Mouse (Mus musculus) heart, postnatal 0 days (tissue): ENCODE results near the gene Mical2. TPM values are rescaled to one million over a fixed set of nuclear protein-coding genes. Genes with fewer than 3 reads are reported as not detected.

Experiments used
- ATAC-seq: fragments of 200-750 bp; cut with Nextera tagmentation; 2 replicates; pipeline ENCODE4 v1.8.0; 2017; ENCODE audit warnings: low read depth, moderate number of reproducible peaks, moderate library complexity; ENCODE audit not compliant: insufficient read depth
- DNase-seq: peaks from one replicate; pipeline ENCODE4 v3.0.0-alpha.2; 2016; ENCODE audit warnings: low spot score
- H3K27ac ChIP-seq: fragments of 300-500 bp; sonication (generic); 2 replicates; pipeline ENCODE4 v1.5.1; 2014; ENCODE audit warnings: low read depth, mild to moderate bottlenecking
- H3K27me3 ChIP-seq: fragments of 300-500 bp; sonication (generic); 2 replicates; pipeline ENCODE4 v1.6.1; 2014; ENCODE audit warnings: low read length, mixed read lengths; ENCODE audit not compliant: control insufficient read depth, insufficient read depth
- H3K36me3 ChIP-seq: fragments of 300-500 bp; sonication (generic); replicated peaks from 2 replicates; pipeline ENCODE4 v1.6.1; 2014; ENCODE audit warnings: low read length, mixed read lengths; ENCODE audit not compliant: control insufficient read depth, insufficient read depth
- H3K4me1 ChIP-seq: fragments of 300-500 bp; sonication (generic); 2 replicates; pipeline ENCODE4 v1.6.1; 2014; ENCODE audit warnings: antibody characterized with exemption; ENCODE audit not compliant: control insufficient read depth, insufficient read depth
- H3K4me2 ChIP-seq: fragments of 300-500 bp; sonication (generic); 2 replicates; pipeline ENCODE4 v1.6.1; 2014; ENCODE audit warnings: low read depth, mild to moderate bottlenecking, low read length, moderate library complexity
- H3K4me3 ChIP-seq: fragments of 300-500 bp; sonication (generic); 2 replicates; pipeline ENCODE4 v1.5.1; 2014; ENCODE audit warnings: low read depth, low read length
- H3K9ac ChIP-seq: fragments of 300-500 bp; sonication (generic); replicated peaks from 2 replicates; pipeline ENCODE4 v1.6.1; 2014; ENCODE audit warnings: low read depth, low read length, mixed read lengths
- H3K9me3 ChIP-seq: fragments of 300-500 bp; sonication (generic); replicated peaks from 2 replicates; pipeline ENCODE4 v1.6.1; 2016; ENCODE audit warnings: low read length; ENCODE audit not compliant: control insufficient read depth
- CTCF ChIP-seq: IDR thresholded peaks from 2 replicates; pipeline ENCODE4 v1.5.1; 2016; ENCODE audit warnings: antibody characterized with exemption, control low read depth, low read depth
- EP300 ChIP-seq: IDR thresholded peaks from 2 replicates; pipeline ENCODE4 v1.6.1; 2016; ENCODE audit warnings: antibody characterized with exemption, low read depth
- WGBS: fragments of 180-500 bp; shearing (Covaris S2); extraction: QIAGEN DNeasy Blood & Tissue Kit; methylation state at CpG from one replicate; pipeline ENCODE4 v1.1.7; 2014; 5-methylcytosine and 5-hydroxymethylcytosine counted together
- polyA plus RNA-seq: library from polyadenylated mRNA; unstranded; fragments of >200 nt; fragmentation: Nextera tagmentation; extraction: Ambion mirVana; gene quantifications from 2 replicates; pipeline ENCODE4 v1.2.1, GENCODE M21; 2015
- total RNA-seq: library from RNA; depleted of rRNA; stranded (reverse); fragments of >200 nt; gene quantifications from 2 replicates; pipeline ENCODE4 v1.2.3, GENCODE M21; 2014; ENCODE audit warnings: low replicate concordance

Mical2 gene
- total and polyA plus RNA-seq, 2 experiments from 2014 or later: 78.1 to 136 TPM

DNA sequence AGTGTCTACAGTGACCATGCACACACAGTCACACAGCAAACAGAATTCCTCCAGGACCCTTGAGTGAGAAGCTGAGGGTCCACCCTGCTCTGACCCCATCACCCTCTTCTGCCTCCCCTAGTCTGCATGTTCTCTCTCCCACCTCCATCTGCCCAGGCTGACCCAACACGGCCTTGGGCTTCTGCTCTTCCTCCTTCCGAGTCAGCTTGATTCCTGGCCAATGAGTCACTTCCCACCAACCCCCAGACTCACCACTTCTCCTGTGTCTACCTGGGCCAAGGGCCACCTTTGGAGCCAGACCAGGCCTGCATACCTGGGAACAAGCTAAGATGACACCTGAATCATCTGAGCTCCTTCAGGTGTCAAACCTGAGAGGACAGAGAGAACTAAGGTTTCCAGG lies 151.0 kb downstream of the Mical2 start:
- H3K4me2 ChIP-seq: no peak overlapping the region
- H3K27ac ChIP-seq: peak overlapping the region; percentile 79; the same call in 1 of the 2 replicates
- no peak overlapping the region for H3K4me3 ChIP-seq
- TF ChIP-seq CTCF (no peak), EP300 (no peak)
- H3K36me3 ChIP-seq: no peaks in the 10 kb centered on the region; the same call in 1 of the 2 replicates
- H3K27me3 ChIP-seq: no peaks in the 10 kb centered on the region
- no peak for DNase-seq
- H3K9ac ChIP-seq: no peak overlapping the region
- no peaks in the 10 kb centered on the region for H3K9me3 ChIP-seq
- H3K4me1 ChIP-seq: peaks cover 17% of the 10 kb centered on the region; the same call in 1 of the 2 replicates
- no peak for ATAC-seq
- WGBS: 34% methylated on average over 2 of the region's 2 CpGs

DNA sequence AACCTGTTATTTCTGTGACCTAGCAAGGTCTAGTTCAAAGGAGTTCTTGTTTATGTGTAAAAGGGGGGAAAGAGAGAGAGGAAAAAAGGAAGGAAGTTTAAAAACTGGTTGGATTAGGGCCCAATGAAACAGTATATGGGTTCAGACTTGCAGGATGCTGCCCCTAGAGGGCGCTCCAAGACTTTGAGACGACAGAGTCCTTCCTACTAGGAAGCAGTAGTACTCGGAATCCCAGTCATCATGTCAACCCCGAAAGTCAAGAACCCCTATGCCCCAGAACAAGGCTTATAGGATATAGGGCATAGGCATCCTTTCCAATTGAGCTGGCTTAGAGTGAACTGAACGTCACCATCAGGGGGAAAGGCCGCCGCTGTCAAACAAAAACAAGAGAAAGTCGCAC lies 151.7 kb downstream of the Mical2 start:
- Histone ChIP-seq H3K4me2 (no peak overlapping the region), H3K9ac (no peak overlapping the region), H3K36me3 (no peaks in the 10 kb centered on the region; the same call in 1 of the 2 replicates), H3K4me1 (peaks cover 17% of the 10 kb centered on the region; the same call in 1 of the 2 replicates), H3K4me3 (no peak overlapping the region), H3K27ac (peak overlapping the region; percentile 79; the same call in 1 of the 2 replicates), H3K27me3 (no peaks in the 10 kb centered on the region), H3K9me3 (no peaks in the 10 kb centered on the region)
- WGBS: 43% methylated on average over 8 of the region's 8 CpGs
- TF ChIP-seq CTCF (peak; percentile 90), EP300 (no peak)
- peak; percentile 71 for ATAC-seq
- DNase-seq: peak; percentile 91

DNA sequence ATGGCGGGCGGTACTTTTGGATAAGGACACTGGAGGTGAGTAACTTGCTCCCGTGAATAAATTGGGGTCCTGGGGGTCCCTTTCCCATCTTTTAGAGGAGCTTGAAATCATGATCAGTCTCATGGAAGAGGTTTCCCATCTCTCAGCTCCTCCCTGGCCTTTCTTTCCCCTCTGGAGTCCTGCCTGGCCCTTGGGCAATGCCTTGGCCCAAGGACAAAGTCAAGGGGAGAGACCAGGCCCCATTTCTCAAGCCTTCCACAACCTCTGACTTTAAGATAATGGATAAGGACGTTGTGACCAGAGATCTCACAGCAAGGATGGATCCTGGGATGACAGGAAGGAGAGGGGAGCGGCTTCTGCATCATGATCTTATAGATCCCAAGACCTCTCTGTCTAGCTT lies 152.4 kb downstream of the Mical2 start:
- TF ChIP-seq CTCF (no peak), EP300 (no peak)
- peaks cover 17% of the 10 kb centered on the region; the same call in 1 of the 2 replicates for H3K4me1 ChIP-seq
- WGBS: 80% methylated on average over 5 of the region's 5 CpGs
- no peaks in the 10 kb centered on the region; the same call in 1 of the 2 replicates for H3K36me3 ChIP-seq
- ATAC-seq (no peak), DNase-seq (no peak)
- H3K9ac ChIP-seq: no peak overlapping the region; the same call in 1 of the 2 replicates
- no peak overlapping the region for H3K4me2 ChIP-seq
- no peaks in the 10 kb centered on the region for H3K27me3 ChIP-seq
- H3K9me3 ChIP-seq: no peaks in the 10 kb centered on the region
- H3K4me3 ChIP-seq: no peak overlapping the region
- 0 out of 2 replicates have a peak overlapping the region, but pooled peaks have one; percentile 0 for H3K27ac ChIP-seq

DNA sequence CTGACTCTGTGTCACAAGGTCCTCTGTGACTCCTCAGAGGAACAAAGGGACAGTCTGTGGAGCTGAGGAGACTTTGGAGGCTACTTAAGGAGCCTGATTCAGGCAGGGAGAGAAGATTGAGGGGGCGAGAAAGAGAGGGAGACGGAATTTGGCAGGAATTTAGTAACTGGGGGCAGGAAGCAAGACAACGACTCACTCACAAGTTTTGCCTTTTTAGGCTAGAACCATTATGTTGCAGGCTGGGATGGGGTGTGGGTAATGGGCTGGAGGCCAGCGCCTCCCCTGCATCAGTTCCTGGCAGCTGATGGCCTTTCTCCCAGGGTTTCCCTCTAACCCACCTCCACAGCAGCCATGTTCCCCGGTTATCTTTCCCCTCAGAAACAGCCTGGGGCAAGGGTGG lies 152.8 kb downstream of the Mical2 start:
- Histone ChIP-seq H3K4me1 (peaks cover 17% of the 10 kb centered on the region; the same call in 1 of the 2 replicates), H3K27ac (0 out of 2 replicates have a peak overlapping the region, but pooled peaks have one; percentile 0), H3K4me2 (no peak overlapping the region), H3K27me3 (no peaks in the 10 kb centered on the region), H3K9me3 (no peaks in the 10 kb centered on the region), H3K4me3 (no peak overlapping the region), H3K9ac (no peak overlapping the region; the same call in 1 of the 2 replicates), H3K36me3 (no peaks in the 10 kb centered on the region; the same call in 1 of the 2 replicates)
- 62% methylated on average over 5 of the region's 5 CpGs for WGBS
- TF ChIP-seq EP300: no peak
- no peak for TF ChIP-seq CTCF
- ATAC-seq: no peak
- DNase-seq: no peak

DNA sequence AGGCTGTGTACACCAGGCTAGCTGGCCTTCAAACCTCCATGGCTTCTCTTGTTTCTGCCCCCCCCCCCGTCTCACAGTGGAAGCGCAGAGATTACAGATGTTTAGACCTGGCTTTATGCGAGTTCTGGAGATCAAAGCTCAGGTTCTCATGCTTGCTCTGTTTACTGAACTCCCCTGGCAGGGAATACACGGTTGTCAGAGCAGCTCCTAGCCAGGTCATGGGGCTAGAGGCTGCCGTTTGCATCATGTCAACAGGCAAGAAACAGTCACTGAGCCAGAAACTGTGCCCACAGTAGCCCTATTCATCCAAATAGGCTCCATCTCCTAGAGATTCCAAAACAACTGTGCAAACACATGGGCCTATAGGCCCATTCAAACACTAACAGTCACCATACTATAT lies 160.9 kb downstream of the Mical2 start:
- no peaks in the 10 kb centered on the region for H3K36me3 ChIP-seq

DNA sequence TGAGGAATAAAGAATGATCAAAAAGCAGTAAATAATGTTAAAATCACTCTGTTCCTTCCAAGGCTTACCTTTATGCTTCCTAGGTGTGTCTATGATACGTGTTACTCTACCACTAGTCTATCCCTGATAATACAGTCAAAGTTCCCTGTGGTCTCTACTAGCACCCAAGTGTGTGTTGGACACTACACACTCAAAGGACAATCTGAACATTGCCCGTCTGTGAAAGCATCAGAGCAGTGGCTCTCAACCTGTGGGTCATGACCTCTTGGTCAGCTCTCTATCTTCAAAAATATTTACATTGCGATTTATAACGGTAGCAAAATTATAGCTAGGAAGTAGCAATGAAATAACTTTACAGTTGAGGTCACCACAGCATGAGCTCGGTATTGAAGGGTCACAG lies 162.2 kb downstream of the Mical2 start:
- ATAC-seq (no peak), DNase-seq (no peak)
- H3K4me2 ChIP-seq: no peak overlapping the region
- peaks cover 14% of the 10 kb centered on the region for H3K4me1 ChIP-seq
- WGBS: 81% methylated on average over 5 of the region's 5 CpGs
- H3K9me3 ChIP-seq: no peaks in the 10 kb centered on the region
- no peak overlapping the region for H3K27ac ChIP-seq
- no peaks in the 10 kb centered on the region for H3K27me3 ChIP-seq
- no peaks in the 10 kb centered on the region for H3K36me3 ChIP-seq
- no peak overlapping the region for H3K9ac ChIP-seq
- TF ChIP-seq EP300: no peak
- TF ChIP-seq CTCF: no peak
- no peak overlapping the region for H3K4me3 ChIP-seq

More for the DNA sequence above, 160.9 kb downstream of the Mical2 start:
- ATAC-seq (no peak), DNase-seq (no peak)
- H3K9me3 ChIP-seq: no peaks in the 10 kb centered on the region
- H3K4me3 ChIP-seq: no peak overlapping the region
- H3K27me3 ChIP-seq: no peaks in the 10 kb centered on the region
- no peak overlapping the region for H3K27ac ChIP-seq
- peaks cover 14% of the 10 kb centered on the region; the same call in 1 of the 2 replicates for H3K4me1 ChIP-seq
- no peak overlapping the region for H3K9ac ChIP-seq
- H3K4me2 ChIP-seq: no peak overlapping the region
- TF ChIP-seq EP300: no peak
- WGBS: 71% methylated on average over 5 of the region's 5 CpGs
